Mouse (Mus musculus) retina, postnatal 7 days (tissue): Measurements from ENCODE around the gene Uncx.

Experiments
- DNase-seq: peaks from one replicate; pipeline ENCODE4 v3.0.0-alpha.2; 2012; ENCODE audit warnings: low read depth, low spot score

Uncx gene

GRCm38 (mm10) chr5:139542556-139542955 lies 738 bp upstream of the Uncx start:
- no peak for DNase-seq

GRCm38 (mm10) chr5:139543650-139544270 lies 466 bp downstream of the Uncx start:
- no peak for DNase-seq

DNA sequence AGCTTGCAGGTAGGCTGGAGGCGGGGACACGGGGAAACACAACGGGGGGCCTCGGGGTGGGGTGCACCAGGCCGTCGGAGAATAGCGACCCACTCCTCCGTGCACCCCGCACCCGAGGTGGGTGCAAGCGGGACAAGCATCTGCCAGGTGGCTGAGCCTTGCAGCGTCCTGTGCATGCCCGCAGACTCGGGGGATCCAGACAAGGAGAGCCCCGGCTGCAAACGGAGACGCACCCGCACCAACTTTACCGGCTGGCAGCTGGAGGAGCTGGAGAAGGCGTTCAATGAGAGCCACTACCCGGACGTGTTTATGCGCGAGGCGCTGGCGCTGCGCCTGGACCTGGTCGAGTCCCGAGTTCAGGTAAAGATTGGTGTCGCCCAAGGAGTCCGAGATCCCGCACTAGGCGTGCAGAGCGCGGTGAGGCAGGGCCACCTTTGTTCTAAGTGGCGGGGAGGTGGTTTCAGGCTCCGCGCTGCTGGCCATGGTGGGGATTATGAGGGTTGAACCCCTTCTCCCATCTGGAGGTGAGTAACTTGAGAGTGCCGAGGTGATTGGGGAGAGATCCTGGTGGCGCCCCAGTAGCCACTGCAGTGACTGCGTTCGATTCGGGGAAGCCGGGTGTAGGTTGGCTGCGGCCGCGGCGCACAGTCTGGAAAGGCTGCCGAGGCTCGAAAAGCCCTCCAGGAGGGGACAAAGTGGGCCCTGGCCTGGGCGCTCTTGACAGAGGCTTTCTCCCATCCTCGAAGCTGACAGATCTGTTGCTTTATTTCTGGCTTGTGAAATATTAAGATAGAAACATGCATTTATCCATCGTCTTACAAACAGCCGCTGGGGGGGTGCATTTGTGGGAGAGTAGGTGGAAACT lies 1.2 kb downstream of the Uncx start:
- DNase-seq: no peak

- DNase-seq: no peak
These were observed 1.9 kb downstream of the Uncx start for GRCm38 (mm10) chr5:139545221-139545620.

- no peak for DNase-seq
These were observed 2.5 kb downstream of the Uncx start for GRCm38 (mm10) chr5:139545673-139546335.

- DNase-seq: no peak
These were observed 3.1 kb downstream of the Uncx start for GRCm38 (mm10) chr5:139546336-139546770.

GRCm38 (mm10) chr5:139546771-139547420 lies 3.6 kb downstream of the Uncx start:
- no peak for DNase-seq

- DNase-seq: no peak
These were observed 4.2 kb downstream of the Uncx start for GRCm38 (mm10) chr5:139547421-139547931.

- no peak for DNase-seq
These were observed 10.4 kb downstream of the Uncx start for GRCm38 (mm10) chr5:139553446-139554273.

DNA sequence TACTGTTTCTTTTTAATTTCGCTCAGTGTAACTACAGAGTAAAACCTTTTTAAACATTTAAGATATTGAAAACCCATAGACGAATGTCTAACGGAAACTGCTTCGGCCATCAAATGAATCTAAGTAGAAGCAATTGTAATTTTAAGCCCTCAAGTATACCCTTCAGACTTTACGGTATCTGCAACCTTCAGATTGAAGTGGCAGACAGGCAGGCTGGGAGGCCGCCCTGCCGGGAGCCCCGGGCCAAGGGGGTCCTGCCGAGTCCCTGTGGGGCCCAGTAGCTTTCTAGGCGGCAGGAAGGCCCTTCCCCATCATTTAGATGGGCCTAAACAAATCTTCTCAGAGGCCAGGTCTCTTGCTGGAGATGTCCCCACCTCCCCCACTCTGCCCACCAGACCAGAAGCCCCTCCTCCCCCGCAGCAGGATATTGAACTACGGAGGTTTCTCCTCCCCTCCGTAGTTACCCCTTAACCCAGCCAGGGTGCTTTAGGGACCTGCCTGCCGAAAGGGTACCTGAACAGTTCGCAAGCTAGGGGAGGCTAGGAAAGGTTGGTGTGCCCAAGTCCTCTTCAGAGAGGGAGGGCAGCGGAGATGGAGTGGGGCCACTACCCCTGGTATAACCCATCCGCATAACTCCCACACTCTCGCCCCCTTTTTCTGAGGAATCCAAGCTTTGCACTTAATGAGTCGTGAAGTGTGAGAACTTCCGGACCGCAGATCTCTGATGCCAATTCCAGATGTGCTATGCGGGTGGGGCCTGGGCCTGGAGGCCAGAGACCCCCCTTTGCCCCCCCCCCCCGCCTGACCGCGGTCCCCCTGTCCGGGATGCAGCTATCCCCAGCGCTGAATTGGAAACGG lies 11.4 kb downstream of the Uncx start:
- DNase-seq: no peak

DNA sequence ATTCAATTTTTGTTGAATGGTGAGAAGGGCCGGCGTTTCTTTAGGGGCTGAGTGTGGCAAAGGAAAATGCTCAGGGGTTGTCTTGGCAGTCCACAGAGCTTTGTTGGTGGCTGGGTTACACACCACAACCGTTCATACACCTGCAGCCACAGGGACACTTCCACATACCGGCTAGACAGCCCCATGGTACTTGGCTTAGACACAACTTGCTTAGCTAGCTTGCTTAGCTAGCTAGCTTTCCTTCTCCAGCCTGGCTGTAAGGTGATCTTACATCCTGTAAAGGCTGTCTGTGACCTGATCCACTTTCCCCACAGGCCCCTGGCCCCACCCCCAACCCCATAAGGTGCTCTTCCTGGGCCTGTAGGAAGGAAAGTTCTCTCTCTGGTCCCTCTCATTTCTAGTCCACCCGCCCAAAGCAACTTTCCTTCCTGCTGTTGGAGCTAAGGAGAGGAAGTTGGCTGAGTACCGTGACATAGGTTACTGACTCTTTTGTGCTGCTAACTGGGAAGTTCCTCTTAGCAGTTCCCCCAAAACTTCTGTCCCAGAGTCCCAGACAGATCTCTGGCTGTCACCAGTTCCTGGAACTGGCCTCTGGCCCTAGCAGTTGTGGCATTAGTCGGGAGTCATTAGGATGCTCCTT lies 12.3 kb downstream of the Uncx start:
- DNase-seq: no peak

DNA sequence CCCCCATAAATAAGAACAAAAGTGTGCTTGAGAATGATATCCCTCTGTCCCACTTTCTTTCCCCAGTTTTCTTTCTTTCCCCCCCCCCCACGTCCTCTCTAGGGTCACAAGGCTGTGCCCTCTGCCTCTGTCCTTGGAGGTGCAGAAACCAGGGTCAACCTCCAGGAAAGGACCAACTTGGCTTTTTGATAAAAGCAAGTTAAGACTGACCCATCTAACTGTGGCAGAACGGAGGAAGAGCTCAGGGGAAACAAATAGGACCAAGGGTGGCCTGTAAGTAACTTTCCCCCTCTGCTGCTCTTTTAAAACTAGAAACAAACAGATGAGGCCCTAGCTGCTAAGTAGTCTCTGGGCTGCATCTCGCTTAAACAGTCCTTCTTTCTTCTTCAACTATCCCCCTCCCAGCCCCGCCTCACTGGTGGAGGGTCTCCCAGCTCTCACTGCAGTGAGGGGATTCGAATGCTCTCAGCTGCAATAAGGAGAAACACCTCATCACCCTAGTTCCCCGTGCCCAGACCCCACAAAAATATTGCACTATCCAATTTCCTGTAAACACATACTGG lies 12.9 kb downstream of the Uncx start:
- DNase-seq: no peak

GRCm38 (mm10) chr5:139557079-139557478 lies 13.8 kb downstream of the Uncx start:
- DNase-seq: no peak

GRCm38 (mm10) chr5:139557531-139558467 lies 14.5 kb downstream of the Uncx start:
- DNase-seq: no peak

DNA sequence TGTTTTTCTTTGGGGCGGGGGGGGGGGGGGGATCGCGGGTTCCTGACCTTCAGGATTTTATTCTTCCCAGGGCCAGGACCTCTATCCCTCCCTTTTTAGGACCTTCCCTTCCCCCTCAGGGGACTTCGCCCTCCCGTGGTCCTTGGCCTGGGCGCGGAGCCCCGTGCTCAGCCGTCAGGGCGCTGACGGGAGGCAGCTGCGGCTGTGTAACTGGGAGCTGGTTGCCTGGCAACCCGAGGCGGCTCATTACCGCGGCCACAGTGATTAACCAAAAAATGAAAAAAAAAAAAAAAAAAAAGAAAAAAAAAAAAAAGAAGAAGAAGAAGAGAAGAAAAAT lies 15.1 kb downstream of the Uncx start:
- DNase-seq: no peak

- DNase-seq: no peak
These were observed 15.8 kb downstream of the Uncx start for GRCm38 (mm10) chr5:139558917-139559660.

GRCm38 (mm10) chr5:139559782-139560181 lies 16.5 kb downstream of the Uncx start:
- DNase-seq: no peak
